Mouse (Mus musculus): ENCODE measurements at regions not wholly inside any gene's neighbourhood (a gene's known extent, or its start where the extent isn't known, plus 50 kb on each side); places are given as distances from the start of the nearest gene placed in this dataset.

DNA sequence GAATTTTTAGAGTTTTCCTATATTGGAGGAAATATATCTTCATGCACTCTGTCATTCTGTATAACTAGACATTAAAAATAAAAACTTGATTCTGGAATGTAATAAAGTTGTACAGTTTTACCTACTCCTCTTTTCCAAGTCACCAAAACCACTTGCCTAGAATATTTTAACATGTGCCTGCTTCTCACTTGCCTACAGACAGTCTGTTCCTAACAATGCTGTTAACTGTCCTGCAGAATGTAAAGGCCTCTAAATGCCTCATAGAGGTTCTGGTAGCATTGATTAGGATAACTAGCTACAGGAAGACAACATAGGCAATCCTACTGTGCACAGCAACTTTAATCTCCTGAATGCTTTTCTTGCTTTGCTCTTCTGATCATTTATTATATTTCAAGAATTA lies 614.9 kb upstream of the Pcdh7 start:
- H3K27ac ChIP-seq, result no peak overlapping the region
- no peak for TF ChIP-seq CTCF (IDR thresholded peaks at IDR 0.05)
- intact Hi-C loops (cut with DNase I), result no loop called here
- H3K4me3 ChIP-seq, result no peak overlapping the region
- DNase-seq, result no peak

GRCm38 (mm10) chr5:57128478-57128877 lies 589.3 kb upstream of the Pcdh7 start:
- DNase-seq, result no peak
- intact Hi-C loops (cut with DNase I), result loop anchor here (2.0 kb wide), 1 partner anchor 62 kb away; no protein-coding TSS in a partner anchor
- no peak for TF ChIP-seq CTCF (IDR thresholded peaks at IDR 0.05)
- H3K27ac ChIP-seq, result no peak overlapping the region
- H3K4me3 ChIP-seq, result no peak overlapping the region
